Mouse (Mus musculus): ENCODE data around the gene Dock8. TPM values are rescaled to one million over a fixed set of nuclear protein-coding genes. Genes with fewer than 3 reads are reported as not detected.

The Dock8 gene
- 1.4 TPM for polyA plus RNA-seq (2015; fragmentation: Illumina TruSeq; extraction: RNeasy Lipid Tissue Mini Kit (QIAGEN cat#74804); ENCODE audit: low read depth, low replicate concordance)

GRCm38 (mm10) chr19:24999201-24999886 is at the start of gene Dock8:
TSS of gene Dock8 (plus strand) at chr19:24999534.

DNA sequence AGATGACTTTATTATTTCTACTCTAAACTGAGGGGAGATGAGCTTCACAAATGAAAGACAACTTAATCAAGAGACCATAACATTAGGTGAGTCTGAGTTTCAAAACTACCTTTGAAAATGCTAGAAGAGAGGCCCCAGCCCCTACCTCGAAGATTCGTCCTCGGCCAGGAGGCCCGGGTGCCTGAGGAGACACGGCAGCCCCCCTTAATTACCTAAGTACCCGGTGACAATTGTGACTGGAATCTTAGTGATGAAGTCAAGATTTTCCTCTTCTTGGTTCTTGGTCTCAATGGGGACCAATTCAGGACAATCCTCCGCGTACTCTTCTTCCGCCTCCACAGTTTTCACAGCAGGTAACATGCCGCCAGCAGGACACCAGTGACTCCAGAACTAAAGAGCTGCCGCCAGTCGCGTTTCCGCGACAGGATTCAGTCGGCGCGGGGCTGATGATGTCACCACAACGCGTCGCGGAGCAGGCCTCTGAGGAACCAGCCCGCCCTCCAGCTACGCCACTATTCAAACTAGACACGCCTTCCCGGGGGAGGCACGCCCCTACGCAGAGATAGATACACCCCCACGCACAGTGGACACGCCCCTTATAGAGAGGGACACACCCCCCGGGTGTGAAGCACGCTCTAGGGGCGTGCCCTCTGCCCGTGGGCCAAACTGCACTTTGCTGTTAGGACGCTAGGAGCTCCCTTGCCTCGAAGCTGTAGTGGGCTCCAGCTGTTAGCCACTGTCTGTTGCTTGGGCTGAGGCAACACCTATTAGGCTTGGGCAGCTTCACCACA is 38.0 kb upstream of the Dock8 start, which contains the start of gene Cbwd1:
Gene Cbwd1 (minus strand): TSS at position 439 of the 791 bp plus-strand sequence.

GRCm38 (mm10) chr19:25236596-25237491 is 237.5 kb downstream of the Dock8 start, which contains the start of gene Kank1:
TSS of gene Kank1 (plus strand) at chr19:25236975.

Other genes starting within 250 kb of the Dock8 start
- 4.0 TPM for gene Pgm5, start 137.7 kb upstream of the Dock8 start, polyA plus RNA-seq (2015; fragmentation: Illumina TruSeq; extraction: RNeasy Lipid Tissue Mini Kit (QIAGEN cat#74804); ENCODE audit: low read depth, low replicate concordance)
- 318 TPM for gene Gm10053, start 123.8 kb upstream of the Dock8 start, polyA plus RNA-seq (2015; fragmentation: Illumina TruSeq; extraction: RNeasy Lipid Tissue Mini Kit (QIAGEN cat#74804); ENCODE audit: low read depth, low replicate concordance)
- not detected for gene Foxd4, start 98.3 kb upstream of the Dock8 start, polyA plus RNA-seq (2015; fragmentation: Illumina TruSeq; extraction: RNeasy Lipid Tissue Mini Kit (QIAGEN cat#74804); ENCODE audit: low read depth, low replicate concordance)
- 25.0 TPM for gene Cbwd1, start 37.9 kb upstream of the Dock8 start, polyA plus RNA-seq (2015; fragmentation: Illumina TruSeq; extraction: RNeasy Lipid Tissue Mini Kit (QIAGEN cat#74804); ENCODE audit: low read depth, low replicate concordance)
- 8.3 TPM for gene Kank1, start 237.4 kb downstream of the Dock8 start, polyA plus RNA-seq (2015; fragmentation: Illumina TruSeq; extraction: RNeasy Lipid Tissue Mini Kit (QIAGEN cat#74804); ENCODE audit: low read depth, low replicate concordance)